Mouse (Mus musculus): ENCODE data around the gene Gm4756. TPM values are rescaled to one million over a fixed set of nuclear protein-coding genes. Genes with fewer than 3 reads are reported as not detected.
A peak's percentile ranks its signal among the peaks of the same experiment; 100 is the strongest.
"Not testable (repeated sequence)": the region's sequence is repeated elsewhere in the genome, so short reads cannot be mapped to it uniquely, and the experiment has no call there.

The Gm4756 gene
- total RNA-seq, 2 experiments from 2014 or later, result not detected

GRCm38 (mm10) chr12:72655775-72656174, 6.3 kb upstream of the Gm4756 start:
- DNase-seq (ENCODE audit: low spot score in 2 of 2), result no peak

- peak; percentile 54 to 87 for DNase-seq (ENCODE audit: low spot score in 2 of 2)
These were observed 5.2 kb upstream of the Gm4756 start for GRCm38 (mm10) chr12:72654698-72655097.

GRCm38 (mm10) chr12:72648921-72649320, 540 bp downstream of the Gm4756 start:
- DNase-seq (ENCODE audit: low spot score in 2 of 2), result no peak

- DNase-seq (ENCODE audit: low spot score in 2 of 2), result no peak
These were observed 11.4 kb downstream of the Gm4756 start for GRCm38 (mm10) chr12:72638025-72638424.

GRCm38 (mm10) chr12:72628751-72629150, 20.7 kb downstream of the Gm4756 start:
- no peak for DNase-seq (ENCODE audit: low spot score in 2 of 2)

GRCm38 (mm10) chr12:72622853-72623496, 26.5 kb downstream of the Gm4756 start:
- no peak for DNase-seq (ENCODE audit: low spot score in 2 of 2)

GRCm38 (mm10) chr12:72621441-72621840, 28.0 kb downstream of the Gm4756 start:
- no peak for DNase-seq (ENCODE audit: low spot score in 2 of 2)

GRCm38 (mm10) chr12:72620856-72621255, 28.6 kb downstream of the Gm4756 start:
- DNase-seq (ENCODE audit: low spot score in 2 of 2), result no peak

- DNase-seq (ENCODE audit: low spot score in 2 of 2), result no peak
These were observed 37.4 kb downstream of the Gm4756 start for GRCm38 (mm10) chr12:72612053-72612452.

- not testable (repeated sequence) for DNase-seq (ENCODE audit: low spot score in 2 of 2)
These were observed 50.7 kb downstream of the Gm4756 start for GRCm38 (mm10) chr12:72598731-72599130.

- DNase-seq (ENCODE audit: low spot score in 2 of 2), result no peak
These were observed 55.5 kb downstream of the Gm4756 start for GRCm38 (mm10) chr12:72594001-72594400.

GRCm38 (mm10) chr12:72592991-72593390, 56.5 kb downstream of the Gm4756 start:
- DNase-seq (ENCODE audit: low spot score in 2 of 2), result no peak

- no peak for DNase-seq (ENCODE audit: low spot score in 2 of 2)
These were observed 64.1 kb downstream of the Gm4756 start for GRCm38 (mm10) chr12:72585339-72585738.

- DNase-seq (ENCODE audit: low spot score in 2 of 2), result no peak
These were observed 66.4 kb downstream of the Gm4756 start for GRCm38 (mm10) chr12:72583099-72583498.

GRCm38 (mm10) chr12:72582021-72582420, 67.4 kb downstream of the Gm4756 start:
- no peak for DNase-seq (ENCODE audit: low spot score in 2 of 2)

- no peak for DNase-seq (ENCODE audit: low spot score in 2 of 2)
These were observed 85.1 kb downstream of the Gm4756 start for GRCm38 (mm10) chr12:72564281-72564795.

- DNase-seq (ENCODE audit: low spot score in 2 of 2), result no peak
These were observed 95.1 kb downstream of the Gm4756 start for GRCm38 (mm10) chr12:72554347-72554746.

- peak; percentile 30 to 57 for DNase-seq (ENCODE audit: low spot score in 2 of 2)
These were observed 110.9 kb downstream of the Gm4756 start for GRCm38 (mm10) chr12:72538571-72538970.

GRCm38 (mm10) chr12:72536021-72536597, 113.4 kb downstream of the Gm4756 start, which contains the start of gene Pcnx4:
TSS of gene Pcnx4 (plus strand) at chr12:72536383.
- DNase-seq (ENCODE audit: low spot score in 2 of 2), result peak; percentile 92 to 96

GRCm38 (mm10) chr12:72535599-72535998, 113.9 kb downstream of the Gm4756 start:
- DNase-seq (ENCODE audit: low spot score in 2 of 2), result no peak

GRCm38 (mm10) chr12:72533986-72534385, 115.5 kb downstream of the Gm4756 start:
- no peak for DNase-seq (ENCODE audit: low spot score in 2 of 2)

GRCm38 (mm10) chr12:72532303-72532702, 117.2 kb downstream of the Gm4756 start:
- DNase-seq (ENCODE audit: low spot score in 2 of 2), result no peak
